Mouse (Mus musculus) bone marrow macrophage, adult 2 months (primary cell): Measurements from ENCODE around the gene Marveld1.

Experiments
- CTCF ChIP-seq: IDR thresholded peaks from 2 replicates; pipeline ENCODE4 v1.5.1; 2012; ENCODE audit warnings: low read depth, mild to moderate bottlenecking, low read length, moderate library complexity
- POLR2A ChIP-seq: IDR thresholded peaks from 2 replicates; pipeline ENCODE4 v1.6.1; 2012; ENCODE audit warnings: mild to moderate bottlenecking, low read depth, low read length, borderline replicate concordance

DNA sequence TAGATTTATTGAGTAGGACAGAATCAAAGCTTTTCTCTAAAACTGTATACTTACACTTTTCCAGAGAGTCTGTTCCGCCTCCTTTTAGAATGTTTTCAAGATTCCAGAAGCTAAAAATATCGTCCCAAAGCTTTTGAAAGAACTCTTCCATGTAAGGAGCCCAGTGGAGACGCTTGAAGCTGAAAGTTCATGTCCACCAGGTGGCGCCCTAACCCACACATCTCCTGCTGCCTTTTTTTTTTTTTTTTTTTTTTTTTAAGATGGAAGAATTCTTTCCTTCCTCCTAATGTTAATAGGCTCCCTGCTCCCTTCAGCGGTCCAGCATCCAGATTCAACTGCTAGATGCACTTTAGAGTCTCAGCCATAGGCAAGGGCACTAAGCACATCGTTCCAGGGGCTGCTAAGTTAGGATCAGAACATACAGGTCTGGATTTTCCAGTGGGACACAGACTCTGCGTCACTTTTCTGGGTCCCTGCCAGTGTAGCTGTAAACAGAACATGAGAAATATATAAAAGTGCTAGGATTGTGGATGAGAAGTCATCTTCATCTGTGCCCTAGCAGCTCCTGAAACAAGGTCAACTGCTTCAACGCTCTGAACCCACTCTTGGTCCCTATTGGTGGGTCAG, 2.5 kb upstream of the Marveld1 start:
- TF ChIP-seq CTCF (peak; percentile 66), POLR2A (no peak)
